Mouse (Mus musculus): ENCODE measurements around the gene Foxf2.

The Foxf2 gene

GRCm38 (mm10) chr13:31625333-31626101 is at the start of gene Foxf2:
Gene Foxf2 (plus strand): TSS chr13:31625816.
- DNase-seq (ENCODE audit: low spot score in 2 of 2) = no peak

GRCm38 (mm10) chr13:31576696-31577095 is 48.9 kb upstream of the Foxf2 start:
- no peak for DNase-seq (ENCODE audit: low spot score in 2 of 2)

- no peak for DNase-seq (ENCODE audit: low spot score in 2 of 2)
Observed at GRCm38 (mm10) chr13:31577576-31577975, 48.0 kb upstream of the Foxf2 start.

- no peak for DNase-seq (ENCODE audit: low spot score in 2 of 2)
Observed at GRCm38 (mm10) chr13:31578389-31578788, 47.2 kb upstream of the Foxf2 start.

- no peak for DNase-seq (ENCODE audit: low spot score in 2 of 2)
Observed at GRCm38 (mm10) chr13:31579866-31580265, 45.8 kb upstream of the Foxf2 start.

GRCm38 (mm10) chr13:31587341-31587740 is 38.3 kb upstream of the Foxf2 start:
- DNase-seq (ENCODE audit: low spot score in 2 of 2) = no peak

GRCm38 (mm10) chr13:31599576-31599975 is 26.0 kb upstream of the Foxf2 start:
- no peak for DNase-seq (ENCODE audit: low spot score in 2 of 2)

- DNase-seq (ENCODE audit: low spot score in 2 of 2) = no peak
Observed at GRCm38 (mm10) chr13:31603964-31604363, 21.7 kb upstream of the Foxf2 start.

- DNase-seq (ENCODE audit: low spot score in 2 of 2) = no peak
Observed at GRCm38 (mm10) chr13:31614724-31615465, 10.7 kb upstream of the Foxf2 start.

- DNase-seq (ENCODE audit: low spot score in 2 of 2) = no peak
Observed at GRCm38 (mm10) chr13:31615561-31616165, 10.0 kb upstream of the Foxf2 start.

- DNase-seq (ENCODE audit: low spot score in 2 of 2) = no peak
Observed at GRCm38 (mm10) chr13:31618001-31618400, 7.6 kb upstream of the Foxf2 start.

GRCm38 (mm10) chr13:31618416-31618815 is 7.2 kb upstream of the Foxf2 start:
- peak in 1 of 2 experiments; percentile 59 for DNase-seq (ENCODE audit: low spot score in 2 of 2)

GRCm38 (mm10) chr13:31618919-31619655 is 6.5 kb upstream of the Foxf2 start:
- no peak for DNase-seq (ENCODE audit: low spot score in 2 of 2)

GRCm38 (mm10) chr13:31619826-31620498 is 5.7 kb upstream of the Foxf2 start:
- no peak for DNase-seq (ENCODE audit: low spot score in 2 of 2)

GRCm38 (mm10) chr13:31620499-31620847 is 5.1 kb upstream of the Foxf2 start:
- DNase-seq (ENCODE audit: low spot score in 2 of 2) = no peak

- no peak for DNase-seq (ENCODE audit: low spot score in 2 of 2)
Observed at GRCm38 (mm10) chr13:31620937-31621336, 4.7 kb upstream of the Foxf2 start.

GRCm38 (mm10) chr13:31621741-31622140 is 3.9 kb upstream of the Foxf2 start:
- no peak for DNase-seq (ENCODE audit: low spot score in 2 of 2)

- DNase-seq (ENCODE audit: low spot score in 2 of 2) = no peak
Observed at GRCm38 (mm10) chr13:31622371-31622770, 3.2 kb upstream of the Foxf2 start.

- no peak for DNase-seq (ENCODE audit: low spot score in 2 of 2)
Observed at GRCm38 (mm10) chr13:31623291-31623690, 2.3 kb upstream of the Foxf2 start.

- DNase-seq (ENCODE audit: low spot score in 2 of 2) = no peak
Observed at GRCm38 (mm10) chr13:31623906-31624860, 1.4 kb upstream of the Foxf2 start.
